Mouse (Mus musculus) lung, embryonic 14.5 days (tissue): ENCODE measurements around the gene Ppp1r15b. TPM values are rescaled to one million over a fixed set of nuclear protein-coding genes. Genes with fewer than 3 reads are reported as not detected.
A peak's percentile ranks its signal among the peaks of the same experiment; 100 is the strongest.

Experiments
- ATAC-seq: fragments of 200-750 bp; cut with Nextera tagmentation; 2 replicates; pipeline ENCODE4 v1.8.0; 2017; ENCODE audit warnings: mild to moderate bottlenecking, moderate TSS enrichment, moderate library complexity; ENCODE audit not compliant: insufficient read depth
- DNase-seq: peaks from one replicate; pipeline ENCODE4 v3.0.0-alpha.2; 2015
- H3K27ac ChIP-seq: fragments of 300-500 bp; sonication (generic); 2 replicates; pipeline ENCODE4 v1.5.1; 2014; ENCODE audit warnings: low read depth, mild to moderate bottlenecking, moderate library complexity
- H3K27me3 ChIP-seq: fragments of 300-500 bp; sonication (generic); 2 replicates; pipeline ENCODE4 v1.6.1; 2014; ENCODE audit warnings: low read length, control low read depth; ENCODE audit not compliant: insufficient read depth
- H3K36me3 ChIP-seq: fragments of 300-500 bp; sonication (generic); 2 replicates; pipeline ENCODE4 v1.6.1; 2014; ENCODE audit warnings: control low read depth; ENCODE audit not compliant: insufficient read depth
- H3K4me1 ChIP-seq: fragments of 300-500 bp; sonication (generic); 2 replicates; pipeline ENCODE4 v1.6.1; 2014; ENCODE audit warnings: antibody characterized with exemption, control low read depth; ENCODE audit not compliant: insufficient read depth
- H3K4me2 ChIP-seq: fragments of 300-500 bp; sonication (generic); 2 replicates; pipeline ENCODE4 v1.6.1; 2014; ENCODE audit warnings: mild to moderate bottlenecking
- H3K4me3 ChIP-seq: fragments of 300-500 bp; sonication (generic); 2 replicates; pipeline ENCODE4 v1.5.1; 2014; ENCODE audit warnings: low read depth, low read length
- H3K9ac ChIP-seq: fragments of 300-500 bp; sonication (generic); 2 replicates; pipeline ENCODE4 v1.6.1; 2014
- H3K9me3 ChIP-seq: fragments of 300-500 bp; sonication (generic); 2 replicates; pipeline ENCODE4 v1.6.1; 2016; ENCODE audit warnings: low read depth, low read length, control low read depth
- CTCF ChIP-seq: IDR thresholded peaks from 2 replicates; pipeline ENCODE4 v1.5.1; 2016; ENCODE audit warnings: antibody characterized with exemption, low read depth
- WGBS: fragments of 180-500 bp; shearing (Covaris S2); extraction: QIAGEN DNeasy Blood & Tissue Kit; methylation state at CpG from one replicate; pipeline ENCODE4 v1.1.7; 2014; 5-methylcytosine and 5-hydroxymethylcytosine counted together
- polyA plus RNA-seq: library from polyadenylated mRNA; unstranded; fragments of >200 nt; fragmentation: Nextera tagmentation; extraction: Ambion mirVana; gene quantifications from 2 replicates; pipeline ENCODE4 v1.2.1, GENCODE M21; 2014

The Ppp1r15b gene
- polyA plus RNA-seq, 1 experiment from 2014 or later, result 54.3 TPM

DNA sequence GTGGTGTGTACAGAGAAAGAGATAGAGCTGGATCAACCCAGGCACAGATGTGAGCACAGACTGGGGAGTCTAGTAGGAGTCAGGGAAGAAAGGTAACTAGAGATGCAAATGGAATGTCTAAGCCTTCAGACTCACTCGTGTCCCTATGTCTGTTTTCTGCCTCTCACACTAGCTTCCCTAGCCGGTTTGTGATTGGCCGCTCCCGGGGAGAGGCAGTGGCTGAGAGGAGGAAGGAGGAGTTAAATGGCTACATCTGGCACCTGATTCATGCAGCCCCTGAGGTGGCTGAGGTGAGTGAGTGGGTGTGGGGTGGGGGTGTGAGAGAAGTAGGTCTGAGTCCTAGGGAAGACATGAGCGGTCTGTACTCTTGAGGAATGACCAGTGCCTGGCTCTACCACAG lies 28.8 kb upstream of the Ppp1r15b start:
- peaks cover 20% of the 10 kb centered on the region; the same call in 1 of the 2 replicates for H3K36me3 ChIP-seq
- H3K4me3 ChIP-seq, result no peak overlapping the region
- H3K9me3 ChIP-seq, result no peaks in the 10 kb centered on the region
- DNase-seq (no peak), ATAC-seq (no peak)
- H3K27ac ChIP-seq, result no peak overlapping the region
- no peaks in the 10 kb centered on the region for H3K4me1 ChIP-seq
- no peak for TF ChIP-seq CTCF
- no peaks in the 10 kb centered on the region for H3K27me3 ChIP-seq
- H3K4me2 ChIP-seq, result no peak overlapping the region
- no peak overlapping the region for H3K9ac ChIP-seq
- 81% methylated on average over 5 of the region's 5 CpGs for WGBS

DNA sequence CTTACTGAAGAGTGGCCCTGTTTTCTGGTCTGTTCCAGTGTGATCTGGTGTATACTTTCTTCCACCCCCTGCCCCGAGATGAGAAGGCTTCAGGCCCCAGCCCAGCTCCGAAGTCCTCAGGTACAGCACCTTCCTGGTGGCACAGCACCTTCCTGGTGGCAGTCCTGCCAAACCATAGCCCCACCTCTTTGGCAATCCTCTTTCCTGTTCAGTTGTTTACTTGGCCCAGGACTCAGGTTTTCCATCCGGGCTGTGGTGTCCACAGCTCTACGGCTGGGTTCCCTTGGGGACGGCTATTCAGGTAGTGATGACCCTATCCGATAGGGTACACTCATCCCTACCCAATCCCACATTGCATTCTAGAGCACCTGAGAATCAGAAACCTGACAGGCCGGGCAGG lies 27.6 kb upstream of the Ppp1r15b start:
- H3K36me3 ChIP-seq, result peaks cover 20% of the 10 kb centered on the region; the same call in 1 of the 2 replicates
- no peak for TF ChIP-seq CTCF
- ATAC-seq (no peak), DNase-seq (no peak)
- H3K27me3 ChIP-seq, result no peaks in the 10 kb centered on the region
- no peak overlapping the region for H3K4me2 ChIP-seq
- H3K4me3 ChIP-seq, result no peak overlapping the region
- H3K4me1 ChIP-seq, result no peaks in the 10 kb centered on the region
- no peak overlapping the region for H3K9ac ChIP-seq
- no peaks in the 10 kb centered on the region for H3K9me3 ChIP-seq
- WGBS, result 91% methylated on average over 7 of the region's 7 CpGs
- H3K27ac ChIP-seq, result no peak overlapping the region

DNA sequence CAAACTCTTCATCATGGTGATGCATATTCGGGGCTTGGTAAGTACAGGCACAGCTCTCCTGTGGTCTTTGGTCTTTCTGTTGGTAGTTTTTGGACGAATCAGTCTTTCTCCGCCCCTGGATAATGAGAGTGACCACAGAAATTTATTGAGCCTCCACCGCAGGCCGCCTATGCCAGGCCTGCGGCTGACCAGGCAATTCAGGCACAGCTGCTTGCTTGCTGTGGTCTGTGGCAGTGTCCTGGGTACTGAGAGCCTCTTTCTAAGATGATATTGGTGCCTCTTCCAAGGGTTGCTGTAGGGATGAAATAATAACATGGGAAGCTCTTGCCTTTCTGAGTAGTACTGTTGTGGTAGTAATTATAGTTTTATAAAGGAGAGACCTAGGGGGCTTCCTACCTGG lies 27.1 kb upstream of the Ppp1r15b start:
- peaks cover 16% of the 10 kb centered on the region; the same call in 1 of the 2 replicates for H3K36me3 ChIP-seq
- ATAC-seq, result no peak
- H3K27me3 ChIP-seq, result no peaks in the 10 kb centered on the region
- no peak overlapping the region for H3K27ac ChIP-seq
- H3K9ac ChIP-seq, result no peak overlapping the region
- no peak overlapping the region for H3K4me2 ChIP-seq
- TF ChIP-seq CTCF, result no peak
- 91% methylated on average over 6 of the region's 6 CpGs for whole genome bisulfite sequencing
- H3K9me3 ChIP-seq, result no peaks in the 10 kb centered on the region
- no peaks in the 10 kb centered on the region for H3K4me1 ChIP-seq
- DNase-seq, result no peak
- no peak overlapping the region for H3K4me3 ChIP-seq

DNA sequence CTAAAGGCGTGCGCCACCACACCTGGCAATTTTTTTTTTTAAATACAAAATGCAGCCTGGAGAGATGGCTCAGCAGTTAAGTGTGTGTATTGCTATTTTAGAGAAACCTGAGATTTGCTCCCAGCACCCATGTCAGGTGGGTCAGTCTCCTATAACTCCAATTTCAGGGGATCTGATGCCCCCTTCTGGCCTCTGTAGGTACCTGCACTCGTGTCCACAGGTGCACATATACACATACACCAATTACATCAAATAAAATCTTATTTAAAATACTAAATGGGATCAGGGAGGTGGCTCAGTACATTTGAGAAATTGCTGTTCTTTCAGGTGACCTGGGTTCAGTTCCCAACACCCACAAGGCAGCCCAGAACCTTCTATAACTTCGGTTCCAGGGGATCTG lies 14.8 kb upstream of the Ppp1r15b start:
- no peak for DNase-seq
- no peak overlapping the region for H3K4me3 ChIP-seq
- no peaks in the 10 kb centered on the region for H3K36me3 ChIP-seq
- TF ChIP-seq CTCF, result peak; percentile 9; the same call in 1 of the 2 replicates
- H3K27me3 ChIP-seq, result no peaks in the 10 kb centered on the region
- no peak overlapping the region for H3K9ac ChIP-seq
- no peaks in the 10 kb centered on the region for H3K4me1 ChIP-seq
- H3K27ac ChIP-seq, result no peak overlapping the region
- no peak overlapping the region for H3K4me2 ChIP-seq
- ATAC-seq, result no peak
- no peaks in the 10 kb centered on the region; the same call in 1 of the 2 replicates for H3K9me3 ChIP-seq
- WGBS, result 84% methylated on average over 4 of the region's 4 CpGs

DNA sequence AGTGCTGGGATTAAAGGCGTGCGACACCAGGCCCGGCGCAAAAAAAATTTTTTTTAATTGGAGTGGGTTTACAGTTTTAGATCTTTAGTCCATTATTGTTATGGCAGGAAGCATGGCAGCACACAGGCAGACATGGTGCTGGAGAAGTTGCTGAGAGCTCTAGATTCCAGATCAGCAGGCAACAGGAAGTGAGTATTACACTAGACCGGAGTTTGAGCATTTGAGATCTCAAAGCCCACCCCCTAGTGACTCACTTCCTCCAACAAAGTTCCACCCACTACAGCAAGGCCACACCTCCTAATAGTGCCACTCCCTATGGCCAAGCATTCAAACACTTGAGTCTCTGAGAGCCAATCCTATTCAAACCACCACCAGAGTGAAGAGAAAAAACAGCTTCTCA lies 12.8 kb upstream of the Ppp1r15b start:
- Histone ChIP-seq H3K27ac (no peak overlapping the region), H3K4me3 (no peak overlapping the region), H3K9me3 (no peaks in the 10 kb centered on the region; the same call in 1 of the 2 replicates), H3K27me3 (no peaks in the 10 kb centered on the region), H3K4me2 (no peak overlapping the region), H3K36me3 (no peaks in the 10 kb centered on the region), H3K4me1 (no peaks in the 10 kb centered on the region), H3K9ac (no peak overlapping the region)
- peak; percentile 48; the same call in 1 of the 2 replicates for ATAC-seq
- peak; percentile 49 for DNase-seq
- WGBS, result 93% methylated on average over 5 of the region's 5 CpGs
- TF ChIP-seq CTCF, result no peak

DNA sequence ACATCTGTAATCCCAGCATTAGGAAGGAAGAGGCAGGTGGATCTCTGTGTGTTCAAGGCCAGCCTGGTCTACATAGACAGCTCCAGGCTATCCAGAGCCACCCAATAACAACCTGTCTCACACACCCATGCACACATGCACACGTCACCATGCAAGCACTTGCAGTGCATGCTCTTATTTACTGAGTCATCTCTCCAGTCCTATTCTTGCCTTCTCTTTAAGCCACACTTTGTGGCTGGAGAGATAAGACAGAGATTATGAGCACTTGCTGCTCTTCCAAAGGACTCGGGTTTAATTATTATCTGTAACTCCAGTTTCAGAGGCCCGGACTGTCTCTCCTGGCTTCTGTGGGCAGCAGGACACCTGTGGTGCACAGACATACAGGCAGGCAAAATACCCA lies 12.1 kb upstream of the Ppp1r15b start:
- Histone ChIP-seq H3K4me2 (no peak overlapping the region), H3K4me1 (no peaks in the 10 kb centered on the region), H3K36me3 (no peaks in the 10 kb centered on the region), H3K4me3 (no peak overlapping the region), H3K27me3 (no peaks in the 10 kb centered on the region), H3K9ac (no peak overlapping the region), H3K27ac (no peak overlapping the region), H3K9me3 (no peaks in the 10 kb centered on the region; the same call in 1 of the 2 replicates)
- 59% methylated on average over 3 of the region's 3 CpGs for WGBS
- no peak for DNase-seq
- TF ChIP-seq CTCF, result no peak
- no peak for ATAC-seq

DNA sequence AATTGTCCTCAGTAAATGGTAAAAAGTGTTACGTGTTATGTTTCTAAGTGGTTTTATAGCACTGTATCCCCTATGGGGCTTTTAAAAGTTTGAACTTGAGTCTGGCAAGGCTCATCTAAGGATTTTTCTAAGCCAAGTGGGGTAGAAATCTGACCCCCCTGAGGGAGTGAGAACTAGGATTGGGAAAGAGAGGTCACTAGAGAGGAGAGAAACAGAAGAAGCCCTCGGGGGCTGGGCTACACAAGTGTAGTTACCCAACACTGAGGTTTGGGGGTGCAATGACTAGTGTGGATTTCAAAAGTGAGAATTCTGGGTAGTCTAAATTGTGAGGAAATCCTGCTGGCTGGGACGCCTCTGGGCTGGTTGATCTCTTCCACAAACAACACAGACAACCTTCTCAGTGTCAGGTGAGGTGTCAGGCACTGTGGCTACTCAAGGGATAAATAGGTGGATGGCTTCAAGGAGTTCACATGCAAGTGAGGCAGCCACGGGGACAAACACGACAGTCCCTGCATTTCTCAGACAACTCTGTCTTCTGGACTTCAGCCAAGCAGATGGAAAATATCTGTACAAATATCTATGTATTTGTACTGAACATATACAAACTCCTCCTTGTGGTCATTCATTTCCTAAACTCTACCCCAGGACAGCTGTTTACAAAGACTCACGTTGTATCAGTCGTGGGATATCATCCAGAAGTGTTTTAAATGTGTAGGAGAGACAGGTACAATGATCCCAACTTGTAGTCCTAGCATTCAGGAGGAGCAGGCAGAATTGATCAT lies 10.8 kb upstream of the Ppp1r15b start:
- Histone ChIP-seq H3K4me3 (no peak overlapping the region), H3K9ac (no peak overlapping the region; the same call in 1 of the 2 replicates), H3K27ac (peak overlapping the region; percentile 48; the same call in 1 of the 2 replicates), H3K9me3 (no peaks in the 10 kb centered on the region), H3K36me3 (no peaks in the 10 kb centered on the region), H3K27me3 (no peaks in the 10 kb centered on the region), H3K4me1 (no peaks in the 10 kb centered on the region), H3K4me2 (no peak overlapping the region)
- TF ChIP-seq CTCF, result peak; percentile 13; the same call in 1 of the 2 replicates
- ATAC-seq, result peak; percentile 32; the same call in 1 of the 2 replicates
- WGBS, result 21% methylated on average over 7 of the region's 7 CpGs
- DNase-seq, result peak; percentile 83
